Mouse (Mus musculus) embryonic facial prominence, embryonic 11.5 days (tissue): ENCODE results near the gene Pappa2. TPM values are rescaled to one million over a fixed set of nuclear protein-coding genes. Genes with fewer than 3 reads are reported as not detected.

Experiments
- ATAC-seq: fragments of 200-750 bp; cut with Nextera tagmentation; replicated peaks from 2 replicates; pipeline ENCODE4 v1.8.0; 2017; ENCODE audit warnings: low read depth; ENCODE audit not compliant: insufficient number of reproducible peaks, low FRiP score, low TSS enrichment
- DNase-seq: peaks from one replicate; pipeline ENCODE4 v3.0.0-alpha.2; 2015; ENCODE audit warnings: low spot score
- H3K27ac ChIP-seq: fragments of 300-500 bp; sonication (generic); replicated peaks from 2 replicates; pipeline ENCODE4 v1.5.1; 2014; ENCODE audit warnings: mild to moderate bottlenecking, low read depth, low read length, control low read depth
- H3K27me3 ChIP-seq: fragments of 300-500 bp; sonication (generic); 2 replicates; pipeline ENCODE4 v1.6.1; 2014; ENCODE audit warnings: mild to moderate bottlenecking, low read length, moderate library complexity, mixed read lengths; ENCODE audit not compliant: control insufficient read depth, insufficient read depth
- H3K36me3 ChIP-seq: fragments of 300-500 bp; sonication (generic); replicated peaks from 2 replicates; pipeline ENCODE4 v1.6.1; 2014; ENCODE audit warnings: low read depth, mild to moderate bottlenecking, low read length, moderate library complexity, mixed read lengths; ENCODE audit not compliant: control insufficient read depth, insufficient read depth
- H3K4me1 ChIP-seq: fragments of 300-500 bp; sonication (generic); 2 replicates; pipeline ENCODE4 v1.6.1; 2014; ENCODE audit warnings: low read length, mixed read lengths; ENCODE audit not compliant: control insufficient read depth, insufficient read depth
- H3K4me2 ChIP-seq: fragments of 300-500 bp; sonication (generic); 2 replicates; pipeline ENCODE4 v1.6.1; 2014; ENCODE audit warnings: low read depth, mild to moderate bottlenecking, control low read depth, low read length, moderate library complexity
- H3K4me3 ChIP-seq: fragments of 300-500 bp; sonication (generic); 2 replicates; pipeline ENCODE4 v1.5.1; 2014; ENCODE audit warnings: low read depth, low read length, control low read depth
- H3K9ac ChIP-seq: fragments of 300-500 bp; sonication (generic); replicated peaks from 2 replicates; pipeline ENCODE4 v1.6.1; 2014; ENCODE audit warnings: mild to moderate bottlenecking, control low read depth, low read length
- H3K9me3 ChIP-seq: fragments of 300-500 bp; sonication (generic); replicated peaks from 2 replicates; pipeline ENCODE4 v1.6.1; 2016; ENCODE audit warnings: mild to moderate bottlenecking, low read length, inconsistent platforms, mixed read lengths; ENCODE audit not compliant: control insufficient read depth
- WGBS: fragments of 180-500 bp; shearing (Covaris S2); extraction: QIAGEN DNeasy Blood & Tissue Kit; methylation state at CpG from one replicate; pipeline ENCODE4 v1.1.7; 2014; 5-methylcytosine and 5-hydroxymethylcytosine counted together
- polyA plus RNA-seq: library from polyadenylated mRNA; unstranded; fragments of >200 nt; fragmentation: Nextera tagmentation; extraction: Ambion mirVana; gene quantifications from 2 replicates; pipeline ENCODE4 v1.2.1, GENCODE M21; 2014

Pappa2 gene
- polyA plus RNA-seq, 1 experiment from 2014 or later = 2.2 TPM

GRCm38 (mm10) chr1:158701336-158701735 is 279.0 kb downstream of the Pappa2 start:
- no peaks in the 10 kb centered on the region for H3K4me1 ChIP-seq
- H3K36me3 ChIP-seq = no peaks in the 10 kb centered on the region
- H3K9ac ChIP-seq = no peak overlapping the region
- H3K27ac ChIP-seq = no peak overlapping the region
- 90% methylated on average over 1 of the region's 1 CpGs for WGBS
- no peaks in the 10 kb centered on the region for H3K27me3 ChIP-seq
- H3K4me3 ChIP-seq = no peak overlapping the region
- ATAC-seq (no peak), DNase-seq (no peak)
- no peak overlapping the region for H3K4me2 ChIP-seq
- H3K9me3 ChIP-seq = no peaks in the 10 kb centered on the region

DNA sequence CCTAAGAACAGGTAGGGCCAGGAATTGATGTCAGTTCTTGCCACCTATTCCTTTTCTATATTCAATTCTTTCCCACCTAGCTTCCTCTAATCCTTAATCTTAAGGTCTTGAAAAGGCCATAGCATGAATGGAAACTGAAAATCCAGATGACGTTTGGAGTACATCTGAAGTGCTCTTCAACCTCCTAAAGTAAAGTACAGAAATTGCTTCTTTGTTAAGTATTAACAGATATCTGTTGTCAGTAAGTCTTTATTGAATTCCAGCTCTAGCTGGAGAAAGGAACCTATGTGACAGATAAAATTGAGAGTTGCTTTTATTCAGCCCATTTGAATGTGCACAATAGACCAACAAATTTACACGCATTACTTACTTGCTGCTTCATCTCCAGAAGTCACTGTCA is 280.1 kb downstream of the Pappa2 start:
- H3K4me3 ChIP-seq = no peak overlapping the region
- H3K36me3 ChIP-seq = no peaks in the 10 kb centered on the region
- no peak overlapping the region for H3K4me2 ChIP-seq
- H3K9ac ChIP-seq = no peak overlapping the region
- ATAC-seq = no peak
- no peak for DNase-seq
- H3K4me1 ChIP-seq = no peaks in the 10 kb centered on the region
- 87% methylated on average over 2 of the region's 2 CpGs for WGBS
- no peak overlapping the region for H3K27ac ChIP-seq
- no peaks in the 10 kb centered on the region for H3K9me3 ChIP-seq
- no peaks in the 10 kb centered on the region for H3K27me3 ChIP-seq

DNA sequence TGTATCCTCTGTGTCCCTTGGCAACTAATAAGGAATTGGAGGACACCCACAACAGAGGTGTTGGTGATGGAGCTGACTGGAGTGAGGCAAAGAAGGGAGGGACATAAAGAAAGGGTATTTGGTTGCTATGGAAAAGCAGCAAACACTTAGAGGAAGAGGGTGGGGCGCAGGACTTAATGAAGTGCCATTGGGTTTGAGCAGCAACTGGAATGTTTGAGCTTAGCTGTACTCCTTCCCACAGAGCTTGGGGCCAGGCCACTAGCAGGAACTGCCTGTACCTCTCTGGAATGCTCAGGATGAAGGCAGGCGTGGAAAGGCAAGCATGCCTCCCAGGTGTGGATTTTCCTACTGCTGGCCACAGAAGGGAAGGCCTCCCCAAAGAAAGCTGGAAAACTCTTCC is 281.0 kb downstream of the Pappa2 start:
- no peak for ATAC-seq
- no peak overlapping the region for H3K9ac ChIP-seq
- H3K4me1 ChIP-seq = no peaks in the 10 kb centered on the region
- H3K4me3 ChIP-seq = no peak overlapping the region
- WGBS = 76% methylated on average over 2 of the region's 2 CpGs
- H3K27ac ChIP-seq = no peak overlapping the region
- H3K36me3 ChIP-seq = no peaks in the 10 kb centered on the region
- no peaks in the 10 kb centered on the region for H3K9me3 ChIP-seq
- no peaks in the 10 kb centered on the region for H3K27me3 ChIP-seq
- no peak for DNase-seq
- no peak overlapping the region for H3K4me2 ChIP-seq

DNA sequence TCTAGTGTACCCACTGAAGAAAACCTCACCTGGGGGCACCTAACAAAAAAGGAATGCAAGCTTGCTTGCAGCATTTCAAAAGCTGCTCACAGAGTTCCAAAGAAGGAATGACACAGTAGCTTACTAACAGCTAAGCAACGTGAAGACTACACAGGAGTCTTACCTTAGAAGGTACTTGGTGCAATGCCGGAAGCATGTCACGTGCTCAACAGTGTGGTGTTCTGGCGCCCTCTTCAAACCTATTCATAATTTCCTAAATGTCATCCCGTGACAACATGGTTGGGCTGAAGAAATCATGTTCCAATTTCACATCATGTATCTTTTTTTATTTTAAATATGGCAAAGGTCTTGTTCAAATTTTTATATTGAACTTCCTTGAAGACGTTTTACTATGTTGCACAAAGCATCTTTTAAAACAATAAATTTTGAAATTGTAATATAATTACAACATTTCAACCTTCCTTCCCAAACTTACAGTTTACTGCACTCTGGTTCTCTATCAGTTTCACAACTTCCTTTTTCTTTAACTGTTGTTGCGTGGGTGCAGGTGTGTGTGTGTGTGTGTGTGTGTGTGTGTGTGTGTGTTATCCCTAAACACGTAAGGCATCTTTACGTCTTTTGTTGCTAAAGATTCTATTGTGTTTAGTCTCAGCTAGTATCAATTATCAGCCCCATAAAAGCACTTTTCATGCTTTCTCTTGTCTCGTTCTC is 282.3 kb downstream of the Pappa2 start:
- ATAC-seq = no peak
- Histone ChIP-seq H3K4me1 (no peaks in the 10 kb centered on the region), H3K27me3 (no peaks in the 10 kb centered on the region), H3K36me3 (no peaks in the 10 kb centered on the region), H3K4me2 (no peak overlapping the region), H3K9me3 (no peaks in the 10 kb centered on the region), H3K27ac (no peak overlapping the region), H3K4me3 (no peak overlapping the region), H3K9ac (no peak overlapping the region)
- WGBS = 91% methylated on average over 10 of the region's 10 CpGs
- no peak for DNase-seq

- H3K27me3 ChIP-seq = no peaks in the 10 kb centered on the region
- no peaks in the 10 kb centered on the region for H3K36me3 ChIP-seq
- no peak for DNase-seq
- H3K9ac ChIP-seq = no peak overlapping the region
- 78% methylated on average over 3 of the region's 3 CpGs for WGBS
- H3K9me3 ChIP-seq = no peaks in the 10 kb centered on the region
- no peak overlapping the region for H3K4me3 ChIP-seq
- no peak overlapping the region for H3K27ac ChIP-seq
- H3K4me2 ChIP-seq = no peak overlapping the region
- no peaks in the 10 kb centered on the region for H3K4me1 ChIP-seq
- no peak for ATAC-seq
These were observed 282.9 kb downstream of the Pappa2 start for GRCm38 (mm10) chr1:158697423-158697822.

- H3K36me3 ChIP-seq = no peaks in the 10 kb centered on the region
- H3K4me1 ChIP-seq = no peaks in the 10 kb centered on the region
- H3K27me3 ChIP-seq = no peaks in the 10 kb centered on the region
- H3K4me3 ChIP-seq = no peak overlapping the region
- DNase-seq (no peak), ATAC-seq (no peak)
- H3K9me3 ChIP-seq = no peaks in the 10 kb centered on the region
- 58% methylated on average over 1 of the region's 1 CpGs for WGBS
- H3K4me2 ChIP-seq = no peak overlapping the region
- no peak overlapping the region for H3K27ac ChIP-seq
- H3K9ac ChIP-seq = no peak overlapping the region
These were observed 292.6 kb downstream of the Pappa2 start for GRCm38 (mm10) chr1:158687726-158688125.

DNA sequence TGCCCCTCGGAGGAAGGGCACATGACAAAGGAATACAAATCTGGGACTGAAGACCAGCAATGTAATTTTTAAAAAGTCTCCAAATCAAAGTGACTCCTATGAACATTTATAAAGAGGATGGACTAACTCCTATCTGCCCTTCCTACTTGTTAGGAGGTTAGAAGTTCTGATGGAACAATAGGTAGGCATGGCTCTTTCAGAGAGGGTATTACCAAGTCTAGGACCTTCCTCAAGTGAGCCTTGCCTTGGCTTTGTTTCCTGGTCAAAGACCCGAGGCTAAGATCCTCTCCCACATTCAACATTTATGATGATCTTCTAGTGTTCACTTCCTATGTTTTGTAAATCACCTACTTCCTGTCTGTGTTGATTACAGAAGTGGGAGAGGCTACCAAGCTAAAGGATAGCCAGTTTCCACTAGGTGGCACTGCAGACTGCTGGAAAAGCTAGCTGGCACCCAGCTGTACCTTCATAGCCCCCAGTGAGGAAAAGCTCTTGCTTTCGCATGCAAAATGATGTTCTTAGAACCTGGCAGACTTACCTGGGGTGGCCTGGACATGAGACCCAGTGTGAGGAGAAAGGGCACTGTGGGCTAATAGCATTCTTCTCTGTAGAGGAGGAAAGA is 310.2 kb downstream of the Pappa2 start:
- no peaks in the 10 kb centered on the region for H3K36me3 ChIP-seq
- H3K4me3 ChIP-seq = no peak overlapping the region
- H3K4me1 ChIP-seq = no peaks in the 10 kb centered on the region
- no peaks in the 10 kb centered on the region for H3K9me3 ChIP-seq
- DNase-seq (peak; percentile 80), ATAC-seq (no peak; the same call in 1 of the 2 replicates)
- H3K4me2 ChIP-seq = no peak overlapping the region
- H3K27ac ChIP-seq = no peak overlapping the region
- no peaks in the 10 kb centered on the region for H3K27me3 ChIP-seq
- WGBS = 54% methylated on average over 3 of the region's 3 CpGs
- H3K9ac ChIP-seq = no peak overlapping the region

GRCm38 (mm10) chr1:158666001-158666400 is 314.3 kb downstream of the Pappa2 start:
- Histone ChIP-seq H3K4me1 (no peaks in the 10 kb centered on the region), H3K4me3 (no peak overlapping the region), H3K9me3 (no peaks in the 10 kb centered on the region), H3K9ac (no peak overlapping the region), H3K4me2 (no peak overlapping the region), H3K36me3 (no peaks in the 10 kb centered on the region), H3K27me3 (no peaks in the 10 kb centered on the region), H3K27ac (no peak overlapping the region)
- no peak for ATAC-seq
- WGBS = 42% methylated on average over 3 of the region's 3 CpGs
- peak; percentile 60 for DNase-seq
